25 mouse cellular contexts compared by ENCODE assay signal in the genomic region with DNA sequence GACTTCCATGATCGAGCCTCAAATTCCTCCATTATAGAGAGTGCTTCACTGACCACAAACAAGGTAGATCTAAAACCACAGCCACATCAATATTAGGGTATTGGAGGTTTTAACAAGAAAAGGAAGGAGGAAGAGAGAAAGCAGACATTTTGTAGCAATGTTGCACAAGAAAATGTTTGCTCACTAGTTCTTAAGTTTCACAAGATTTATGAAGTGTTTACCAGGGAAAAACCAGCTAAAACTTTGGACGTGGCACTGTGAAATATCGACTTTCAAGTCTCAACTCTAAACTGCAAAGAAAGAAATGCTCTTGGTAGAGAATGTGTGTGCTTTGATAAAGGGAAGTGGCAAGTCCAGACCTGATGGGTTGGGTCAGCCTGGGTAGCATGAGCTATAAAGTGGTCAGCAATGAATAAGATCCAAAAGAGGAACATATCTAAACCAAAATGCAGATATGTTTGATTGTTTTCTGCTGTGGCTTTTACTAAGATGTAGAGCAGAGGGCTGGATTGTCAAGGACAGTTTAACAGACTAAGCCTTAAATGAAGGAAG. TPM values are rescaled to one million over a fixed set of nuclear protein-coding genes. Genes with fewer than 3 reads are reported as not detected.
DNase-seq lines count a peak whose midpoint lies in the region; ATAC-seq lines count a peak whose summit lies in the region.
"Had no signal": no experiment of that assay in that cellular context is flagged by ENCODE, and none has a peak within 500 bp of the region (broad histone marks: within the 10 kb centered on the region; RNA-seq: fewer than 3 reads in every experiment).

No protein-coding gene starts in this region.

- no peaks in the 10 kb centered on the region for H3K27me3 ChIP-seq in liver, embryonic 15.5 days
- H3K27me3 ChIP-seq in liver, embryonic 12.5 days (replicated peaks), result no peaks in the 10 kb centered on the region; the same call in 1 of the 2 replicates
- H3K27me3 ChIP-seq in kidney, embryonic 15.5 days, result no peaks in the 10 kb centered on the region
- no peaks in the 10 kb centered on the region for H3K27me3 ChIP-seq in intestine, embryonic 15.5 days (replicated peaks)
- H3K27me3 ChIP-seq: midbrain, embryonic 12.5 days; stomach, embryonic 15.5 days had no signal

- no peak overlapping the region for H3K9ac ChIP-seq in liver, embryonic 15.5 days
- no peak overlapping the region for H3K9ac ChIP-seq in liver, embryonic 12.5 days
- H3K9ac ChIP-seq in kidney, embryonic 15.5 days, result no peak overlapping the region
- no peak overlapping the region for H3K9ac ChIP-seq in intestine, embryonic 15.5 days
- H3K9ac ChIP-seq: hindbrain, embryonic 14.5 days; midbrain, embryonic 12.5 days; stomach, embryonic 15.5 days had no signal

- 26% methylated on average over 3 of the region's 3 CpGs for WGBS in liver, embryonic 15.5 days (ENCODE audit: insufficient replicate concordance)
- 20% methylated on average over 3 of the region's 3 CpGs for WGBS in liver, embryonic 12.5 days (ENCODE audit: insufficient replicate concordance)
- WGBS in macrophage (ENCODE audit: missing documents), result 0% methylated on average over 2 of the region's 3 CpGs
- 49% methylated on average over 3 of the region's 3 CpGs for WGBS in kidney, embryonic 15.5 days
- WGBS in intestine, embryonic 15.5 days, result 49% methylated on average over 3 of the region's 3 CpGs

- H3K4me2 ChIP-seq in liver, embryonic 15.5 days, result no peak overlapping the region
- H3K4me2 ChIP-seq in liver, embryonic 12.5 days, result no peak overlapping the region
- H3K4me2 ChIP-seq in kidney, embryonic 15.5 days, result no peak overlapping the region
- no peak overlapping the region for H3K4me2 ChIP-seq in intestine, embryonic 15.5 days (replicated peaks)
- H3K4me2 ChIP-seq: heart, embryonic 11.5 days; hindbrain, embryonic 14.5 days; midbrain, embryonic 12.5 days; stomach, embryonic 15.5 days had no signal

- no peaks in the 10 kb centered on the region for H3K9me3 ChIP-seq in liver, embryonic 15.5 days (replicated peaks)
- no peaks in the 10 kb centered on the region for H3K9me3 ChIP-seq in liver, embryonic 12.5 days (replicated peaks)
- H3K9me3 ChIP-seq in kidney, embryonic 15.5 days (replicated peaks), result no peaks in the 10 kb centered on the region
- H3K9me3 ChIP-seq in intestine, embryonic 15.5 days, result no peaks in the 10 kb centered on the region
- H3K9me3 ChIP-seq: midbrain, embryonic 12.5 days; stomach, embryonic 15.5 days had no signal

- no peaks in the 10 kb centered on the region for H3K79me2 ChIP-seq in macrophage (ENCODE audit: inconsistent target)

- peak overlapping the region; percentile 19; the same call in 1 of the 2 replicates for H3K27ac ChIP-seq in liver, embryonic 15.5 days (replicated peaks)
- no peak overlapping the region for H3K27ac ChIP-seq in liver, embryonic 12.5 days
- H3K27ac ChIP-seq in macrophage, result peak overlapping the region; percentile 97
- no peak overlapping the region for H3K27ac ChIP-seq in kidney, embryonic 15.5 days
- H3K27ac ChIP-seq in intestine, embryonic 15.5 days, result no peak overlapping the region
- H3K27ac ChIP-seq: hindbrain, embryonic 14.5 days; midbrain, embryonic 12.5 days; stomach, embryonic 15.5 days had no signal

- H3K4me3 ChIP-seq in liver, embryonic 15.5 days (replicated peaks), result no peak overlapping the region
- H3K4me3 ChIP-seq in liver, embryonic 12.5 days, result no peak overlapping the region
- no peak overlapping the region for H3K4me3 ChIP-seq in macrophage (ENCODE audit: inconsistent target)
- H3K4me3 ChIP-seq in kidney, embryonic 15.5 days (replicated peaks), result no peak overlapping the region
- H3K4me3 ChIP-seq in intestine, embryonic 15.5 days (replicated peaks), result no peak overlapping the region
- H3K4me3 ChIP-seq: midbrain, embryonic 12.5 days; stomach, embryonic 15.5 days had no signal

- no peak for ATAC-seq in liver, embryonic 15.5 days (ENCODE audit: insufficient read depth)
- ATAC-seq in liver, embryonic 12.5 days, result no peak
- peak; percentile 76 for ATAC-seq in common myeloid progenitor, adult 5-6 weeks (replicated peaks; ENCODE audit: low read depth, poor library complexity, severe bottlenecking)
- no peak for ATAC-seq in kidney, embryonic 15.5 days (replicated peaks; ENCODE audit: low FRiP score)
- no peak for ATAC-seq in cerebellum, adult (ENCODE audit: insufficient number of reproducible peaks, low FRiP score, low TSS enrichment)
- no peak for ATAC-seq in intestine, embryonic 15.5 days
- ATAC-seq: forebrain, embryonic 16.5 days had no signal

- DNase-seq in 416B (ENCODE audit: low read depth), result peak; percentile 72
- DNase-seq: B cell, adult 2 months; cerebellum, postnatal 10 days; embryo, embryonic 11 days; heart, postnatal 10 days; kidney, postnatal 4 days had no signal

- H3K36me3 ChIP-seq in liver, embryonic 15.5 days (replicated peaks), result no peaks in the 10 kb centered on the region
- no peaks in the 10 kb centered on the region for H3K36me3 ChIP-seq in liver, embryonic 12.5 days
- no peaks in the 10 kb centered on the region for H3K36me3 ChIP-seq in macrophage (ENCODE audit: inconsistent target)
- no peaks in the 10 kb centered on the region for H3K36me3 ChIP-seq in kidney, embryonic 15.5 days
- no peaks in the 10 kb centered on the region for H3K36me3 ChIP-seq in intestine, embryonic 15.5 days
- H3K36me3 ChIP-seq: midbrain, embryonic 12.5 days; stomach, embryonic 15.5 days had no signal

- peaks cover 17% of the 10 kb centered on the region for H3K4me1 ChIP-seq in liver, embryonic 15.5 days (replicated peaks)
- H3K4me1 ChIP-seq in liver, embryonic 12.5 days, result peaks cover 20% of the 10 kb centered on the region
- H3K4me1 ChIP-seq in kidney, embryonic 15.5 days, result no peaks in the 10 kb centered on the region
- no peaks in the 10 kb centered on the region for H3K4me1 ChIP-seq in intestine, embryonic 15.5 days (replicated peaks)
- H3K4me1 ChIP-seq: midbrain, embryonic 12.5 days; stomach, embryonic 15.5 days had no signal

RNA-seq across cellular contexts. Expression of a gene that starts 34.5 kb away (rescaled TPM):
- polyA plus RNA-seq in liver, embryonic 15.5 days (2015; fragmentation: Nextera tagmentation; extraction: Ambion mirVana), result 0.16 and 0.18 TPM in 2 replicates
- 0.05 TPM in 1 of 2 replicates, not detected in the other for polyA plus RNA-seq in liver, embryonic 12.5 days (2016; fragmentation: Nextera tagmentation; extraction: Ambion mirVana)
- total RNA-seq in common myeloid progenitor, adult 5-6 weeks (2017), result not detected in 2 replicates
- total RNA-seq in macrophage (2018; cell fraction: chromatin; rRNA removed), result 10 to 100 TPM in 2 of 26 experiments, 1 to 10 TPM in 18, under 1 TPM in 6; 0.50 to 23.6 (median 2.3) TPM
- 10 to 100 TPM in 4 of 26 experiments, 1 to 10 TPM in 20, under 1 TPM in 2; 0.97 to 19.4 (median 2.7) TPM for total RNA-seq in macrophage (2018; cell fraction: cytosol; rRNA removed)
- total RNA-seq in macrophage (2018; cell fraction: nucleus; rRNA removed), result 10 to 100 TPM in 6 of 26 experiments, 1 to 10 TPM in 19, under 1 TPM in 1; 0.72 to 17.5 (median 4.5) TPM
- polyA plus RNA-seq in macrophage (2018), result 4.1 to 30.2 TPM (median 6.8 TPM) in 3 replicates
- 0.08 and 0.15 TPM in 2 replicates for polyA plus RNA-seq in kidney, embryonic 15.5 days (2015; fragmentation: Nextera tagmentation; extraction: Ambion mirVana)
- 0.10 TPM in 1 of 2 replicates, not detected in the other for polyA plus RNA-seq in intestine, embryonic 15.5 days (2015; fragmentation: Nextera tagmentation; extraction: Ambion mirVana)
- total RNA-seq: adrenal gland, adult 18-20 months; gastrocnemius, postnatal 4 days; layer of hippocampus, postnatal 14 days had no signal
- polyA plus RNA-seq: forebrain, embryonic 16.5 days; heart, embryonic 11.5 days; hindbrain, embryonic 14.5 days; intestine, embryonic 14.5 days; kidney, embryonic 14.5 days; limb, embryonic 11.5 days; neural tube, embryonic 14.5 days had no signal

RNA-seq across cellular contexts. Expression of a gene that starts 45.5 kb away (rescaled TPM):
- 6.1 and 6.4 TPM in 2 replicates for polyA plus RNA-seq in liver, embryonic 15.5 days (2015; fragmentation: Nextera tagmentation; extraction: Ambion mirVana)
- 1.9 TPM in 2 replicates for polyA plus RNA-seq in liver, embryonic 12.5 days (2016; fragmentation: Nextera tagmentation; extraction: Ambion mirVana)
- total RNA-seq in common myeloid progenitor, adult 5-6 weeks (2017), result 47.1 and 48.6 TPM in 2 replicates
- total RNA-seq in macrophage (2018; cell fraction: chromatin; rRNA removed), result 1 to 10 TPM in 22 of 26 experiments, under 1 TPM in 4; 0.13 to 3.2 (median 1.6) TPM
- 10 to 100 TPM in 7 of 26 experiments, 1 to 10 TPM in 19; 3.3 to 16.4 (median 8.1) TPM for total RNA-seq in macrophage (2018; cell fraction: cytosol; rRNA removed)
- total RNA-seq in macrophage (2018; cell fraction: nucleus; rRNA removed), result 10 to 100 TPM in 16 of 26 experiments, 1 to 10 TPM in 10; 3.2 to 27.2 (median 11.5) TPM
- 12.0 to 16.3 TPM (median 12.9 TPM) in 3 replicates for polyA plus RNA-seq in macrophage (2018)
- polyA plus RNA-seq in kidney, embryonic 15.5 days (2015; fragmentation: Nextera tagmentation; extraction: Ambion mirVana), result 2.2 and 2.6 TPM in 2 replicates
- 4.9 and 5.0 TPM in 2 replicates for polyA plus RNA-seq in intestine, embryonic 15.5 days (2015; fragmentation: Nextera tagmentation; extraction: Ambion mirVana)
- polyA plus RNA-seq: neural tube, embryonic 14.5 days had no signal

Comparison
In these comparisons a context has a peak if more than half of its experiments do, and no peak if none do; other contexts are left out.
1. H3K27ac ChIP-seq: peak in liver, embryonic 15.5 days (single experiment) and macrophage (single experiment); none in liver, embryonic 12.5 days (single experiment), kidney, embryonic 15.5 days (single experiment) and intestine, embryonic 15.5 days (single experiment).